Mouse (Mus musculus) 416B (cell line): ENCODE results near the gene Gnb3.
"Not testable (repeated sequence)": the region's sequence is repeated elsewhere in the genome, so short reads cannot be mapped to it uniquely, and the experiment has no call there.

Source experiments
- DNase-seq: peaks from one replicate; pipeline ENCODE4 v3.0.0; 2011; ENCODE audit warnings: low read depth

Gene Gnb3

GRCm38 (mm10) chr6:124816611-124817010, 23.5 kb downstream of the Gnb3 start:
- no peak for DNase-seq

DNA sequence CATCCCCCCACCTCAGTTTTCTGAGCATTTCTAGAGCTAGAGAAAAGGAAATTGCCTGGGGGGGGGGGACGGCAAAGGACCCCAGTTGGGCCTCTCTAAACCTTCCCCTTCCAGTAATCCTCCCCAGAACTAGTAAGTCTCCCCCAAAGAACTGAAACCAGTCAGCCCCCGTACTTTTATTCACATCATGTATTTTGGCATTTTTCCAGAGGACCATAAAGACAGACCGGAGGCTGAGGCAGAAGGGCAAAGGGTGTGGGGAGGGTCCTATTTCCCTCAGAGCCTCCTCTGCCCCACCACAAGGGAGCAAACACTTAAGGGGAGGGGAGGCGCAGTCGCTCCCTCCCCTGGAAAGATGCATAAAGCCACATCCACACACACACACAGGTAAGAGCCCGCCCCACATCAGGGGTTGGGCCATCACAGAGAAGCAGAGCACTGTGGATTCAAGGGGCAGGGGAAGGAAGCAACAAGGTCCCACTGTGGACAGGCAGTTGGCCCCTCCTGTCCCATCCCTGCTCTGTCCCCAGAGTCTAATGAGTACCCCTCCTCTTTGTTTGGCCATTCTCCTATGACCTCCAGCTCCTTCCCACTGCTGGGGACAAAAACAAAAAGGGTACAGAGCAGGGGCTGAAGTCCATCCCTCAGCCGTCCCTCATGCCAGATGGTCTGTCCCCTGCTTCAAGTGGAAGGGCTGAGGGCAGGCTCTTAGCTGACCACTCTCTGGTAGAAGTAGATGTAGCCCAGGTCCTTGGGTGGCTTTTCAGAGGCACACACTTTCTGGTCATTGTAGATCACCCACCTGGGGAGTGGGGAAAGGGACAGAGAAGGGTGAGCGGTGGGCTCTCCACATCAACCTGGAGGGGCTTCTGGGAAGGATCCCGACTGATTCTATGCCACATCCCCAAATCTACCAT, 25.0 kb downstream of the Gnb3 start:
- DNase-seq, result no peak

- no peak for DNase-seq
Observed at GRCm38 (mm10) chr6:124814448-124814847, 25.6 kb downstream of the Gnb3 start.

GRCm38 (mm10) chr6:124813933-124814332, 26.1 kb downstream of the Gnb3 start, which contains the start of gene Tpi1:
Gene Tpi1 (minus strand): TSS chr6:124814296.
- DNase-seq, result peak; percentile 96

DNA sequence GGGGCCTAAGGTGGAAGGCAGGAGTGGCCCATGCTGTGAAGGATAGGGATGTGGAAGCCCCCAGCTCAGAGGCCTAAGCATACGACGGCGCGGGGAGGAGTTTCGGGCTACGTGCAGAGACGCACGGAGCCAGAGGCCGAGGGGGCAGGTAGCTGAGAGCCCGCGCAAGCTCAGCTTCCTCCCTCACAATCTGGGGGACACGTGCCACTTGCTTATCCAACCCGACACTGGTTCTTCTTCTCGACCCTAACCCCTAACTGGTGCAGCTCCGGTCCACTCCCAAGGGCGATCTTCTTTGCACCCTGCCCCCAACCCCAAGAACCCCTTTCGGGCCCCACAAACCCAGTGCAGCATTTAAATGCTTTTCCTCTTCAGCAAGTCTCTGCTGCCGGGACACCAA, 26.6 kb downstream of the Gnb3 start:
- DNase-seq, result peak; percentile 84

DNA sequence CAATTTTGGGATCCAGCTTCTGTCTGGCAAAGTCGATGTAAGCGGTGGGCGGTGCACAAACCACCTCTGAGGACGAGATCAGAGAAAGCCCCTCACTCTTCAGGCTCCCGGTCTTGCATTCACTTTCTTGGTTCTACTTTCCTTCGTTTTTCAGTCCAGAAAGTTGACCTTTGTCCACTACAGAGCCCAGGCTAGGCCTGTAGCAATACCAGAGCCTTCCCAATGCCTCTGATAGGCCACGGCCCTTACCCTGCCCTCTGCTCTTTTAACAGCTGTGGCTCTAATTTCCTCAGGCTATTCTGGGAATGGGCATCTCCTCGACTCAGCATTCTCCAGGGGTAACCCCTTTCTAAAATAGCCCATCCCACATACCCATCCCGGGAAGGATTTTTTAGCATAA, 27.2 kb downstream of the Gnb3 start:
- no peak for DNase-seq

DNA sequence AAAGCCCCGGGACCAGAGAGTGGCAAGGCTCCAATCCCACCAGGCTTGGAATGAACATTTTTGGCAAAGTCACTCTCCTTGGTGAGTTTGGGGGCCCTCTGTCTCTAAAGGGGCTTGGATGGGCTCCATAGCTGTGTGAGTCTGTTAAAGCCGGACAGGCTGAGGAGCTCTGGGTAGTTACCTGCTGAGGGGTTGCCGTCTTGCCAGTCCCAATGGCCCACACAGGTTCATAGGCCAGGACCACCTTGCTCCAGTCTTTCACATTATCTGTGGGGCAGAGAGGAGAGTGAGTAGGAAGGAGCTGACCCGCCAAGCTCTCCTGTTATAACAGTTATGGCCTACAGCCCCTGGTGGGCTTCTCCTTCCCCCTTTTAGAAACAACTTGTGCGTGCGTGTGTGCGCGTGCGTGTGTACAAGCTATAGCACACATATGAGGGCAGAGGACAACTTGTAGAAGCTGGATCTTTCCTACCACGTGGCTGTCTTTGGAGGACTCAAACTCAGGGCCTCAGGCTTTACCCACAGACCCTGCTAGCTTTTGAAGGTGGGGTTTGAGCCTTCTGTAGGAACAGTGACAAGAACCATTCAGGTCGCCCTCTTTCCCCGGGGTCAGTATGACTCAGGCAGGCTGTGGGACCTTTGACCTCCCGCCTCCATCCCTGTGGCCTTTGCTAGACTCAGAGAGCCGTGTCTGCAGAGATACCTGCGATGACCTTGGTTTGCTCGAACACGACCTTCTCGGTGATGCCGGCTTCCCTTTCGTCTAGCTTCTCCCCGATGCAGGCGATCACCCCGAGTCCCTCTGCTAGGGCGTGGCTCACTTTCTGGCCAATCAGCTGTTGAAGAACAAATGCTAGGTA, 28.1 kb downstream of the Gnb3 start:
- no peak for DNase-seq

GRCm38 (mm10) chr6:124811403-124811665, 28.7 kb downstream of the Gnb3 start:
- DNase-seq, result no peak

- DNase-seq, result peak; percentile 37
Observed at GRCm38 (mm10) chr6:124810566-124811402, 29.3 kb downstream of the Gnb3 start.

GRCm38 (mm10) chr6:124809775-124810538, 30.1 kb downstream of the Gnb3 start:
- DNase-seq, result no peak

DNA sequence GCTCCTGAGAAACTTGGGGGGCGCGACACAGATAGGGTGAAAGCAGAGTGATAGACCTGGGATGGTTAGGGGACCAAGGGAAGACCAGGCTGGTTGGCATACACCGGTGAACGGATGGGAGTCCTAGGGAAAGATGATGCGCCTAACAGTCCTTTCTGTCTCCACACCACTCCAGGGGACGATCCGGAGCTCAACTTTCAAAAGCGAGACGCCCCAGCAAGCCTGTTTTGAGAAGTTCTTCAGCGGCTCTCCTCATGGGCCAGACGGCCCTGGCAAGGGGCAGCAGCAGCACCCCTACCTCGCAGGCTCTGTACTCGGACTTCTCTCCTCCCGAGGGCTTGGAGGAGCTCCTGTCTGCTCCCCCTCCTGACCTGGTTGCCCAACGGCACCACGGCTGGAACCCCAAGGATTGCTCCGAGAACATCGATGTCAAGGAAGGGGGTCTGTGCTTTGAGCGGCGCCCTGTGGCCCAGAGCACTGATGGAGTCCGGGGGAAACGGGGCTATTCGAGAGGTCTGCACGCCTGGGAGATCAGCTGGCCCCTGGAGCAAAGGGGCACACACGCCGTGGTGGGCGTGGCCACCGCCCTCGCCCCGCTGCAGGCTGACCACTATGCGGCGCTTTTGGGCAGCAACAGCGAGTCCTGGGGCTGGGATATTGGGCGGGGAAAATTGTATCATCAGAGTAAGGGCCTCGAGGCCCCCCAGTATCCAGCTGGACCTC, 30.9 kb downstream of the Gnb3 start:
- peak; percentile 87 for DNase-seq

DNA sequence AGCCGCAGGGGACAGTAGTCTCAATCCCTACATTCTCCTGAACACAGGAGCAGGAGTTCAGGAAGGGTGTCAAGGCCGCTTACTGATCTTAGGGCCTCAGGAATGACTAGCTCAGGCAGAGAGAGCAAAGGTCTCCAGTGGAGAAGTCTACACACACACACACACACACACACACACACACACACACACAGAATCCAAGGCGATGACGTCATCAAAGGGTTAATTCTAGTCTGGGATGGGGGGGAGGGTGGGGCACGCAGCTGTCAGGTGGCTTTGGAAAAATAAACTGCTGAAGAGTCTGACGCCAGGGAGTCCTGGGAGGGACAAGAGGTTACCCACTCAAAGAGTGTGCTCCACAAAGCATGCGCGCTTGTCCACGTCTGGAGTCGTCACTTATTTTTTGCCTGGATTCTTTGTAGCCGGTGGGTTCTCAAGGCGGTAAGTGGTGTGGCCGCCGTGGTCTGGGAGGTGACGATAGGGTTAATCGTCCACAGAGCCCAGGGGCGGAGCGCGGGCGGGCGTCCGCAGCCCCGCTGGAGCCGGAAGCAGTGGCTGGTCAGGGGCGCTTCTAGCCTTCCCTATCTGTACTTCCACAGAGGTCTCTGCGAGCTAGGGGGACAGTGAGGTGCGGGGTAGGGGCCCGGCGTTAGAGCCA, 31.6 kb downstream of the Gnb3 start, which contains the start of gene Spsb2:
Gene Spsb2 (plus strand): TSS at position 304 of the 655 bp plus-strand sequence.
- peak; percentile 86 for DNase-seq

DNA sequence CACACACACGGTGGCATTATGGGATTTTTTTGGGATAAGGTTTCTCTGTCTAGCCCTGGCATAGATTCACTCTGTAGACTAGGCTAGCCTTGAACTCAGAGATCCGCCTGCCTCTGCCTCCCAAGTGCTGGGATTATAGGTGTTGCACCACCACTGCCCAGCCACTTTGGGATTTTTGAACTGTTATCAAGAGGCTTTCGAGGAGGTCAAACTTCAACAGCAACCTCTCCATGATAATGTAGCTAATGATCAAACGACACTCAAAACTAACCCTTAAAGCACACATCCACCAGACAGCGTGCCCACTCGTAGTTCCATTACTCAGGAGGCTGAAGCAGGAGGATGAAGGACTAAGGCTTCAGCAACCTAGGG, 32.1 kb downstream of the Gnb3 start:
- DNase-seq, result no peak

DNA sequence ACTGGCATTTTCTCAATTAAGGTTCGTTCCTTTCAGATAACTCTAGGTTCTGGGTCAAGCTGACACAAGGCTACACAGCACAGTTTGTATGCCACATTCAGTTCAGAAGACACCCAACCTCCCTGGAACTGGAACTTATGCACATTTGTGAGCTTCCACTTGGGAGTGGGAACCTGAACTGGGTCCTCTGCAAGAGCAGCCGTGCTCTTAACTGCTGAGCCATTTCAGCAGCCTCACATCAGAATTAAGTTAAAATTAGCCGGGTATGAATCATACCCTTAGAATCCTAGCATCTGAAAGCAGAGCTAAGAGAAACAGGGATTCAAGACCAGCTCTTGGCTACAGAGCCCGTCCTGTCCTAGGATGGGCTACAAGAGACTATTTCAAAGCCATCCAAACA, 32.7 kb downstream of the Gnb3 start:
- no peak for DNase-seq

DNA sequence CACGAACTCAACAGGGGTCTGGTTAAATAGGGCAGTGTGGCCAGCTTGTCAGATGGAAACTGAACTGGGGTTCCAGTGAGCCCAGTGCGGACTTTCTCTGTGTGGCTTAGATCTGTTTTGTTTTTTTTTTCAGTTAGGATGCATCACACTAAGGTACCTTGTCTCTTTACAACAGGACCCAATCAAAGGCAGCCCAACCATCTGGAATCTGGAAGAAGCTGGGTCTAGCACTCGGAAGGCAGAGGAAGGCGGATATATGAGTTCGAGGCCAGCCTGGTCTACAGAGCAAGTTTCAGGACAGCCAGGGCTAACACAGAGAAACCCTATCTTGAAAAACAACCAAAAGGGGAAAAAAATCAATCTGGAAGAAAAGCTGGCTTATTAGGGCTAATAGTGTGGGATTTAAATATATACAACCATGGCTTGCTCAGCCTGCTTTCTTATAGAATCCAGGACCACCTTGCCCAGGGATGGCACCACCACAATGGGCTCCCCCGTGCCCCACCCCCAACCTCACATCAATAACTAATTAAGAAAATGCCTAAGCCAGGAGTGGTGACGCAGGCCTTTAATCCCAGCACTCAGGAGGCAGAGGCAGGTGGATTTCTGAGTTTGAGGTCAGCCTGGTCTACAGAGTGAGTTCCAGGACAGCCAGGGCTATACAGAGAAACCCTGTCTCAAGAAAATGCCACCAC, 33.5 kb downstream of the Gnb3 start:
- no peak for DNase-seq

DNA sequence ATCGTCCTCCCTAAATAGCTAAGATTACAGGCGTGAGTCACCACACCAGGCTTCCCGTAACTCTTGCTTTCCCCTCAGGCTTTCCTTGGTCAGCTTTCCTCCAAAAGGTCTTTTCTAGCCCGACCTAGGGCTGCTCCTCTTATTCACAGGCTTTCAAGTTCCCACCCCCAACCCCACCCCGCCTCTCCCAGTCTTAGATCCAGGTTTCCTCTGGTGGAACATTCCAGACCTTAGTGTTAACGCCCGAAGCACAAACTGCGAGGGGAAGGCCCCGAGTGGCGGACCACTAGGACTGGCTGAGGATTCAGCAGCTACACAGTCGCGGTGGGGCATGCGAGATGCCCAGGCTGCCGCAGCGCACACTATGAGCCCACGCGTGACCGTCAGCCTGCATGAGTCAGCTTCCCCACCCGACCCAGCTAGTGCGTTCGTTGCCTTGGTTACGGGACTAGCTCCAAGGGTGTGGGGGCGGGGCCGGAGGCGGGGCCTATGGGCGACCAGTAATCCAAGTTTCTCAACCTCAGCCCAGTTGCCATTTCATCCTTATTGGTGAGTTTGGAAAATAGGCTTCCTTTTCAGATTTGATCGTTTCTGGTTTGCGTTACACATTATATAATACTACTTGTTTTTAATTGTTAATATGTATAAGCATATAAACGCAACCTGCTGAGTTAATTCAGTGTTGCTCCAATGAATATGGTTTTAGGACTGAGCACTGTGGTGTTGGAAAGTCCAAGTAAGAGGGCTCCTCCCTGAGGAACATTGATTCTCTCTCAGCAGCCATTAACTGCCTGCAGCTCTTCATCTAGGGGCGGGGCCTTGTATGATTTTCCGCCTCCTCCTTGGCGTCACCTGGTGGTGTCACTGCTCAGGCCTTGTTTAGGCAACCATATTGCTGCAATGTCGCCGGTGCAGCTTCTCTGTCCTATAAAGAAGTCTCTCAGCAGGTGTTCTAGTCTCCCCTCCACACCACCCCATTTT, 34.4 kb downstream of the Gnb3 start:
- peak; percentile 98 for DNase-seq

DNA sequence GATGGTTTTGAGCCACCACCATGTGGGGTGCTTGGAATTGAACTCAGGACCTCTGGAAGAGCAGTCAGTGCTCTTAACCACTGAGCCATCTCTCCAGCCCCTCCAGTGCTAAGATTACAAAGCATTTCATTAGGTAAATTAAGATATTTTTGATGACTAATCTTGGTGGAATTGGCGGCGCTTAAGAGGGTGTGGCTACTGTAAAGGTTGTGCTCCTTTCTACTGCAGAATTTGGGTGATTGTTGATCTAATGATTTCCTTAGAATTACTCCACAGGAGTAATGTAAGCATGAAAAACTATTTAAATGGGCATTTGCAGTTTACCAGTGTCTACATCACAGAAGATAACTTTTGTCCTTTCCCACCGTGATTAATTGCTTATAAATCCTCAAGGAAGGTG, 35.7 kb downstream of the Gnb3 start:
- peak; percentile 56 for DNase-seq

DNA sequence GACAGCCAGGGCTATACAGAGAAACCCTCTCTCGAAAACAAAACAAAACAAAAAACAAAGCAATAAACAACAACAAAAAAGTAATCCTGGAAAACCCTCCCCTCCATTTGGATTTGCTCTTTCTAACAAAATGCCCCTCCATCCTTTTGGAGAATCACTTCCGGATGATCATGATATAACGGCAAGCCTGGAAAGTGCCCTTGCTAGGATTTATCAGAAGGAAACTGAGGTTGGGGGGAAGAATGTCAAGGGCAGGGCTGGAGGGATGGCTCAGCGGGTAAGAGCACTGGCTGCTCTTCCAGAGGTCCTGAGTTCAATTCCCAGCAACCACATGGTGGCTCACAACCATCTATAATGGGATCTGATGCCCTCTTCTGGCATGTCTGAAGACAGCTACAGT, 36.4 kb downstream of the Gnb3 start:
- not testable (repeated sequence) for DNase-seq
